Mouse (Mus musculus): Measurements from ENCODE around the gene Pcyt1a.

Pcyt1a gene

DNA sequence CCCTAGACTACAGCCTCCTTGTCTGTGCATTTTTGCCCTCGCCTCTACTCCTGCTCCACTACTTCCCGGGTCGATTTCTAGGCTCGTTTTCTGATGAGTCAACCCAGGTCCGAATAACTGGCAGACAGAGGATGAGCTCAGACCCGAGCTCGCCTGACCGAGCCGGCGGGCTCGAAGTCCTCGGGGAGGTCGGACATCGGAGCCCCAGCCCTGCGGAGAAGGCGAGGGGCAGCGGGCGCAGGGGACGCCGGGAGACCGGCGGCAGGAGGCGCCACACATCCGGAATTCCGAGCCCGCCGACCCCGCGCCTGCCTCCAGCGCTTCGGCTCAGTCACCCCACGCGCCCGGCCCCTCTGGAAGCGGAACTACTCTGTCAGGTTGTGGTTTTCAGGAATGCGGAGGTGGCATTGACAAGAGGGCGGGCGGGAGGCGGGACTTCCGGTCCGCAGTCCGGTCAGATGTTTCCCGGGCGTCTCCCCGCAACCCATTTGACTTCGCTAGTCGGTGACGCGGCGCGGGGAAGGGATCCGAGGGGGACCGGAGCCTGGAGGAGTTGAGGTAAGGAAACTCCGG is at the start of gene Pcyt1a:
TSS of gene Pcyt1a (plus strand) at position 448 of the 573 bp plus-strand sequence.
- DNase-seq (ENCODE audit: low read depth, low spot score), result peak; percentile 85

GRCm38 (mm10) chr16:32382901-32383300 is 47.8 kb upstream of the Pcyt1a start:
- DNase-seq (ENCODE audit: low read depth, low spot score), result no peak

DNA sequence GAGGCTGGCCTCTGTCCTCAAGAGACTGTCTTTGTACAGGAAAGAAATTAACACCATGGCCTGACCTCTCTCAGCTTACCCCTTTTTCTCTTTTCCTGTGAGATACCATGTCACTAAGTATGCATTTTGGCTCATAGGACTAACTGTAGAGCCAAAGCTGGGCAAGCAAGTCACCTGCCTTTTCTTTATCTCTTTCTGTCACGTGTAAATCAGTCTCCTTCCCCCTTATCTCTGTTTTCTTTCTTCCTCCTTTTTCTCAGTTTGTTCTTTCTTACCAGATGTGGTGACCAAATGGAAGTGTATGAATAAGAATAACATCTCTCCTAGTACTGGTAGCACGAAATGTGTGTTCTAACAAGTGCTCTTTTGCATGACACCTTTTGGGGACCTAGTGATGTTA is 45.8 kb upstream of the Pcyt1a start:
- DNase-seq (ENCODE audit: low read depth, low spot score), result no peak

DNA sequence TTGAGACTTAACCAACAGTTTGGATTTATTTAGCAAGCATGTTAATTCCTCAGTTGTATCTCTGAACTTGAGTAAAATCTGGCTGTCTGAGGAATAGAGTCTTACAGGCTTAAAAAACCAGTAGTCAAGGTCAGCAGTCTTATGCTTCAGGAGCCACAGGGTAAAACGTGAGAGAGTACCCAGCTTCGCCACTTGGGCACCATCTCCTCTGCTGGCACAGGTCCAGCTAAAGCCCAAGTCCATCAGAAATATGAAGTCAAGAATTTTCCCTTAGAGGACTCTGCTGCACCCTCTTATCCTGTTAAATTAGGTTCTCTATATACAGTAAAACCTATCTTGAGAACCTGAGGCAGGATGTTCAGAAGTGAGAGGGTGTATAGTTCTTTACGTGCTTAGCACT is 43.9 kb upstream of the Pcyt1a start:
- no peak for DNase-seq (ENCODE audit: low read depth, low spot score)

DNA sequence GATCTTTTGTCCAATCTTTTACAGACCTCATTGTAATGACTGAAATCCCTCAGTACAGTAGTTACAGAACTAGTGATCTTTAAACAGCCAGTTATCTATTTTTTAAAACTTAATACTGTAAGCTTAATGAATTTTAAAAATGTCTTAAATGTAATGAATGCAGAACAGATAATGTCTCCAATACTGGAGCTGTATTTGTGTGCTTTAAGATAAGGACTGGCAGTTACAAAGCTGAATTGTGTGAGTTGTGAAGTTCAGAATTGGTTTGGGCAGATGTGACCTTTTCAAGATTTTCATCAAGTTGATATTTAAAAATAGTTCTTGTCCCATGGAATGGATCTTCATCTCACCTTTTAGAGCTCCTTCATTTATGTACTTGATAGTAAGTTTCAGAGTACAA is 41.7 kb upstream of the Pcyt1a start:
- no peak for DNase-seq (ENCODE audit: low read depth, low spot score)

DNA sequence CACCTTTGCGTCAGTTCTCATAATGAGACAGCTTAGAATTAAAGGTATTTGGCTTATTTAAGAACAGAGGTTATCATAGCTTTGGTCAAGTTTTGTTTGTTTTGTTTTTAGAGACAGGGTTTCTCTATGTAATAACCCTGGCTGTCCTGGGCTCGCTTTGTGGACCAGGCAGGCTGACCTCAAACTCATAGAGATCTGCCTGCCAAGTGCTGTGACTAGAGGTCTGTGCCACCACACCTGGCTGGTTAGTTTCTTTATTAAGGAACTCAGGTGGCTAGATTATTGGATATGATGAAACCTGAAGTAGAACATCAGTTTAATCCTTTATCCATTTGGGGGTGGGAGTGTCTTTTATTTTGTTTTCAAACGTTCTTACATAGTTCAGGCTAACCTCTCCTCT is 40.9 kb upstream of the Pcyt1a start:
- DNase-seq (ENCODE audit: low read depth, low spot score), result no peak

DNA sequence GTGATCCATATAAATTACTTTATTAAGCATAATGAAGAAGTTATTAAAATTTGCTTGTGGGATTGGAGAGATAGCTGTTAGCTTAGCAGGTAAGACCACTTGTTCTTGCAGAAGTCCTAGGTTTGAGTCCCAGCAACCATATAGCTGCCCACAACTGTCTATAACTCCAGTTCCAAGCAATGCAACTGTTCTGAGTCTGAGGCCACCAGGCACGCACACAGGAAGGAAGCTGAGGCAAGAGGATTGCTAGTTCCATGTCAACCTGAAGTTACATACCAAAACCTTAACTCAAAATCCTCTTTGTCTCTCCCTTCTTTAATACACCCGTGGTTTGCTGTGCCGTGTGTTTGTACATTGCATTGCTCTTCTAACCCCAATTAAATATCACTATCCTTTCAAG is 39.8 kb upstream of the Pcyt1a start:
- no peak for DNase-seq (ENCODE audit: low read depth, low spot score)

DNA sequence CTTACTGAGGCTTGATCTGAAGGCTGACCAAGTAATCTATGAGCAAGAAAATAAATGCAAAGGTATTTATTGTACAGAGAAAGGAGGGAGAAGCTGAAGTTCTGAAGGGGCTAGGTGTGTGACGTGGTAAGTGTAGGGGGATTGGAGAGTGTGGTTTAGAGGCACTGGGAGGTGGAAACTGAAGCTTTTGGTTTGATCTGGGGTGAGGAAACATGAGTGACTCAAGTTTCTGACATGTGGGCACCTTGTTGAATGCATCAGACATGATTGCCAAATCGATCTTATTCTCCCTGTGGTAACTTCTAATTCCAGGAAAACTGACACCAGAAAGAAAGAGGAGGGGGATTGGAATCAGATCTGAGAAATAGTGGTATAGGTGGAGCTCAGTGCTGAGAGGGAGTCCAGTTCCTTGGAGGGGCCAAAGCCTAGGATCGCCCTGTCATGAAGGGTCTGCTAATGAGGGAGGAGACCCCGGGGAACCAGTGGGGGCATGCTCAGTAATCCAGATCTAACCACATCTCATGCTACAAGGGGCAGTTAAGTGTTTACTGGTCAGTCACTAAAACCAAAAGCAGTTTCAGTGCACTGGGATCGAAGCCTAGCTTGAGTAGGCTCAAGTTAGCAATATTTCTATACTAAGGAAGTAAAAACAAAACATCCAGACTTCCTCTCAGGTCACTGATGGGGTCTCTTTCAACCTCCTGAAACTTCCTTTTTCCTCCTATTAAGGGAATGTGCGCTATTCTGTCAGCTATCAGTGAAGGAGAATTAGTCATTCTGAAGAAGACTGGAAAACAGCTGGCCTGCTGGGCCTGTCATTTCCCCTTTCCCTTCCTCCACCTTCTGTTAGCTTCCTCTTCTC is 34.8 kb upstream of the Pcyt1a start:
- no peak for DNase-seq (ENCODE audit: low read depth, low spot score)

DNA sequence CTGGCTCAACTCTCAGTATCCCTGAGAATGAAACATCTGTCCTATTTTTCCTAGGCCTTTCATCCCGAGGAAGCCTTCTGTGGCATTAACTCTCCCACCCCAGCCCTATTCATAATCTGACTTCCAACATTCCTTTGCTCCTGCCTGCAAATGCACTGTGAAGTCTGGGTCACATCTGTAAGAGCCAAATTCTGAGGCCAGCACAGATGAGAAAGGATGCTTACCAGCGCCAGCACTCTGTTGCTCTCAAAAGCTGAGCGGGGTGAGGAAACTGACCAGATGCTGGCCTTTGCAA is 34.2 kb upstream of the Pcyt1a start:
- DNase-seq (ENCODE audit: low read depth, low spot score), result no peak

DNA sequence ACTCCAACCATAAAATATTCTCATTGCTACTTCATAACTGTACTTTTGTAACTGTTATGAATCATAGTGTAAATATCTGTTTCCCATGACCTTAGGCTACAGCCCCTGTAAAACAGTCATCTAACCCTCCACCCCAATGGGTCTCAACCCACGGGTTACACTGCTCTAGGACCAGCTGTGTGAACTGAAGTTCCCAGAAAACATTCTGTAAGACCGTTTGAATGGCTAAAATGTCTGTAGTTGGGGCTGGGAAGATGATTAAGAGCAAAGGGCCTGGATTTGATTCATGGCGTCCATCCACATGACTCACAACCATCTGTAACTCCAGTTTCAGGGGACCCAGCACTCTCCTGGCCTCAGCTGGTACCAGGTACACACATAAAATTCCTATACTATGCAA is 32.5 kb upstream of the Pcyt1a start:
- no peak for DNase-seq (ENCODE audit: low read depth, low spot score)

GRCm38 (mm10) chr16:32400267-32400666 is 30.5 kb upstream of the Pcyt1a start, which contains the start of gene Tm4sf19:
Tm4sf19 (plus strand) TSS chr16:32400506.
- DNase-seq (ENCODE audit: low read depth, low spot score), result no peak

GRCm38 (mm10) chr16:32401335-32401965 is 29.3 kb upstream of the Pcyt1a start:
- no peak for DNase-seq (ENCODE audit: low read depth, low spot score)

- no peak for DNase-seq (ENCODE audit: low read depth, low spot score)
Measured at GRCm38 (mm10) chr16:32402818-32403217, 27.9 kb upstream of the Pcyt1a start.

GRCm38 (mm10) chr16:32405716-32406115 is 25.0 kb upstream of the Pcyt1a start:
- no peak for DNase-seq (ENCODE audit: low read depth, low spot score)

GRCm38 (mm10) chr16:32406671-32407070 is 24.1 kb upstream of the Pcyt1a start:
- no peak for DNase-seq (ENCODE audit: low read depth, low spot score)

DNA sequence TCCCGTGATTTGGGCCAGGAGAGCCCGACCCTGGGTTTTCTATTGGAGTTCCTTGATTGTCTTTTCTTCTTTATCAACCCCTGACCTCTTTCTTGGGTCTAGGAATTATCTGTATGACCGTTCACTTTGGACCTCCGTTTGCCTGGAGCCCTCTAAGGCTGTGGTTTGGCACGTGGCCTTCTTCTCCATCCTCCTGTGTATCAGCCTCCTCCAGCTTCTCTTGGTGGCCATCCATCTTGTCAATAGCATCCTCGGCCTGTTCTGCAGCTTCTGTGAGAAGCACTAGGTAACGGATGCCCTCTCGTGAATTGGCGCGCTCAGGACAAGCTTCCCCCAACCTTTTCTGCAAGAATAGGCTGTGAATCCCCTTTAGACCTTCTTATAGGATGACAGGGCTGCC is 23.0 kb upstream of the Pcyt1a start:
- no peak for DNase-seq (ENCODE audit: low read depth, low spot score)

- DNase-seq (ENCODE audit: low read depth, low spot score), result no peak
Measured at GRCm38 (mm10) chr16:32417457-32417856, 13.3 kb upstream of the Pcyt1a start.

GRCm38 (mm10) chr16:32419517-32420483 is 10.9 kb upstream of the Pcyt1a start, which contains the start of gene Tctex1d2:
Tctex1d2 (plus strand) TSS chr16:32419702.
- DNase-seq (ENCODE audit: low read depth, low spot score), result peak; percentile 65

DNA sequence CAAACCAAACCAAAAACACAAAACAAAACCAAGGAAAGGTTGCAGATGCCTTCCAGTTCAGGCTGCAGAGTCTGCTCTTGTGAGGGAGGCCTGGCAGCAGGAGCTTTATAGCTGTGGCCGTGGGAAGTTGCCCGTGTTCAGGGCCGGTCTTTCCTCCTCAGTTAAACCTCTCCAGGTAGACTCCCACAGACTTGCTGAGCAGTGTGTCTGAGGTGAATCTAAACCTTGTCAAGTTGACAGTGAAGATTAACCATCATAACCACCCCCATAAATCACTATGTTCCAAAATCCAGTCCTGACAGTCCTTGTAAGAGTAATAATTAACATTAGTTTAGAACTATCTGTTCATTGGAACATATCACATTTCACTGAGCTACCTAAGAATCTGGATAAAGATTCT is 3.2 kb upstream of the Pcyt1a start:
- no peak for DNase-seq (ENCODE audit: low read depth, low spot score)

- no peak for DNase-seq (ENCODE audit: low read depth, low spot score)
Measured at GRCm38 (mm10) chr16:32431047-32431591, 398 bp downstream of the Pcyt1a start.

GRCm38 (mm10) chr16:32431926-32432325 is 1.2 kb downstream of the Pcyt1a start:
- DNase-seq (ENCODE audit: low read depth, low spot score), result no peak

Data from c-Kit-negative CD71-positive TER-119-positive erythroid progenitor cells, embryonic 14.5 days (primary cell).